Mouse (Mus musculus) T-helper 17 cell (primary cell): ENCODE measurements around the gene St3gal6.

Experiments
- in situ Hi-C, 2 experiments: fragments of 300-600 bp; cut with MboI, MseI; formaldehyde crosslinking; loops; 1 replicate in 1 of 2; 2 replicates in 1 of 2; pipeline ENCODE4 v1.15.1; 2025; ENCODE audit warnings: high pct_unique_total_duplicates in 2 of 2

The St3gal6 gene

GRCm38 (mm10) chr16:58523972-58524850 is at the start of gene St3gal6:
Gene St3gal6, minus strand, starts transcription at chr16:58524243.
- in situ Hi-C loops = loop anchor here in 1 of 2 experiments (5.0 kb wide), 1 partner anchor 52 kb away; no protein-coding TSS in a partner anchor

DNA sequence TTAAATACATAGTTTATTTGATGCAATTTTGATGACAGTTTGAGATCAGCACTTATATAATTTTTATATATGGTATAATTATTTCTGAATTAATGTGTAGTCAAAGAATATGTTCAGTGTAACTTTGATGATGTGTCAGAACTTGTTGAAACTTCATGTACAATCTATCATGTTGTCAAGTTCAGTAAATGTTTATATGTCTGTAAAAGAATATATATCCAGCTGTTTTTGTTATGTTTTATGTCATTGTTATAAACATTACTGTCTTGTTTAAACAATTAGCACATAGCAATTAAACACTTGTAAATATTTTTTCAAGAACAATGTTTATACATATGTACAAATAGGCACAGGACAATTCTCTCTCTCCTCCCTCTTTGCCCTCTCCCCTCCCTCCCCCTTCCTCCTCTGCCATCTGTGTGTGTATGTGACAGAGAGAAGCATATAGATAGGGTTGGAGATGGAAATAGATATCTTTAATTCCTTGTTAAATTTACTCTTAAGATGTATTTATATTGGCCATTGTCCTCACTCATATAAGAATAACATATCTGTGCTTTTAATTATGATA is 46.7 kb upstream of the St3gal6 start:
- in situ Hi-C loops = no loop called here

- in situ Hi-C loops = no loop called here
Observed at GRCm38 (mm10) chr16:58561196-58561595, 37.2 kb upstream of the St3gal6 start.

GRCm38 (mm10) chr16:58556067-58556830 is 32.2 kb upstream of the St3gal6 start:
- in situ Hi-C loops = no loop called here

- in situ Hi-C loops = no loop called here
Observed at GRCm38 (mm10) chr16:58554673-58555072, 30.6 kb upstream of the St3gal6 start.

DNA sequence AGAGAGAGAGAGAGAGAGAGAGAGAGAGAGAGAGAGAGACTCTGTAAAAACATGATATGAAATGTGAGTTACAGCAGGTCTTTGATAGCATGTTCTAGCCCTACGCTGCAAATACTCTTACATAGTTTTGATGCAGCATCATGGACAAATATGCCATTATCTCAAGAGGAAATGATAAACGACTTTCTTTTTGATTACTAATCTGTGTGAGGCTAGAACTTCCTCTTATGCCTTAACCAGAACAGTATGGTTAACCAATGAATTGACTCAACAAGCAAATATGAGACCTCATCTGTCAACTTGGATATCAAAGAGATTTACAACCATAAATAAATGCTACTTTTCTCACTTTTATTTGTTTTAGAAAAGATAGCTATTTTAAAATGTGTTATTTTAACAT is 24.0 kb upstream of the St3gal6 start:
- in situ Hi-C loops = loop anchor here in 1 of 2 experiments (10.0 kb wide), 2 partner anchors 857 to 897 kb away; partner anchors contain the start of gene Gabrr3

DNA sequence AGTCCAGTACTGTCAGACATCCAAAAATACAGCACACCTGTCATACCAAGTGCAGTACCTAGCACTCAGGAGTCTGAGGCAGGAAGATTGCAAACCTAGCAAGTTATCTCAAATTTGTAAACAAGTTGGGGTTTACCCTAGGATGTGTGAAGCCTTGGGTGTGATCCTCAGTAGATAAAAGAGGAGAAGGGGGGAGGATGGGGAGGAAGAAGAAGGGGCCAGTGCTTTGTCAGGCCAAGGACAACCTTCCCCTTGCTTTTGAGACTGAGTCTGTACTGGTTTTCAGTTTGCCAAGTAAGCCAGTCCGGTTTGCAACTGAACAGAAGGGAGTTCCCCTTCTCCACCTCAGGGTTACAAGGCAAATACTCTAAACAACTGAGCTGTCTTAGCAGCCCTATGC is 22.1 kb upstream of the St3gal6 start:
- in situ Hi-C loops = loop anchor here in 1 of 2 experiments (10.0 kb wide), 2 partner anchors 859 to 899 kb away; partner anchors contain the start of gene Gabrr3

- in situ Hi-C loops = no loop called here
Observed at GRCm38 (mm10) chr16:58539490-58539889, 15.4 kb upstream of the St3gal6 start.

DNA sequence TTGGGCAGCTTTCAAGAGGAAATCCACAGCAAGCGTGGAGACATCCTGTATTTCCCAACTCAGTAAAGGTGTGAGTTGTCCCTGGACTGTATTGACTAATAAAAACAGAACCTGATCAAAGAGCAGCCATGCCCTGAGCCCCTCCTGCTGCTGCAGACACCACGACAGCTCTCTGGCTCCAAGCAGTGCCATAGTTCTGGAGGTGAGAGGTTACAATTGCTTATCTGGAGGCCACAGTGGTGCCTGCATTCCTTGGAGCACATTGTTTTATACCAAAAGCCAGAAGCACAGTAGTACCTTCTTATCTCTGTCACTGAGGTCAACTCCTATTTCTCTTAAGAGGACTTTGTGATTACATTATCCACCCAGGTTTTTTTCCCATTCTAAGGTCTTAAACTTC is 15.0 kb upstream of the St3gal6 start:
- in situ Hi-C loops = no loop called here

GRCm38 (mm10) chr16:58536076-58536475 is 12.0 kb upstream of the St3gal6 start:
- in situ Hi-C loops = no loop called here

- in situ Hi-C loops = no loop called here
Observed at GRCm38 (mm10) chr16:58535236-58535635, 11.2 kb upstream of the St3gal6 start.

DNA sequence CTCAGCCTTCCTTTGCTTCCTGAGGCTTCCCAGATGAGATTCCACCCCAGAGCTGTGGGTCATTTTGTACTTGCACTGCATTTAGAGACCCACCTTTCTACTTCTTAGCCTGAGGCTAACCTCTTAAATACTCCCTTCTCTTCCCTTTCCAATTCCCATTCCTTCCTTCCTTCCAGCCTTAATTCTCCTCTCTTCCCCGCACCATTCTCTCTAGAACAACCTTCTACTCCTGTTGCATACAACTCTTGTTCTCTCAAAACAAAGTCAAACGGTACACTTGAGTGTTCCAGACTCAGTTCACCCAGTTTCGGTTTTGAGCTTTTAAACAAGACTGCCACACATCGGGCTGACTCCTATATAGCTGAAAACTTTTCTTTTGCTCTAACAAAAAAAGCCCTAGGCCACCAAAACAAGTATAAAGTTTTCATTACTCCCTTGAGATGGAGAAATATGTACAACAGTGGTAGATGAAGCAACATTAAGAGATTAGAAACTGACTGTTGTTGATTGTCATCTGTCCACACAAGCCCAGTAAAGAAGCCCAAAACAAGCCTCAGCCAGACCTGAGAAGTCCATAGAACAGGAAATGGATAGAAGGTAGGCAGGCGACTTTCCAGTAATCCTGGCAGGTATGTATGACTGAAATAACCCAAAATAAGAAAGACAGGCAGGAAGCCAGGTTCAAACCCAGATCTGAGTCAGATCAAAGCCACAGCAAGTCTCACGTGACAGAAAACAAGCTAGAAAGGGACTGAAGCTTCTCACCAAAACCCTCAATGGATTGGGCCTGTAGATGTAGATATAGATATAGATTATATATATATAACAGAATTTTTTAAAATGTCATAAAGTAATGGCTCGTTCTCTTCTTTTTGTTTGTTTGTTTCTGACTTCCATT is 10.5 kb upstream of the St3gal6 start:
- in situ Hi-C loops = no loop called here

- in situ Hi-C loops = no loop called here
Observed at GRCm38 (mm10) chr16:58533742-58534141, 9.7 kb upstream of the St3gal6 start.

DNA sequence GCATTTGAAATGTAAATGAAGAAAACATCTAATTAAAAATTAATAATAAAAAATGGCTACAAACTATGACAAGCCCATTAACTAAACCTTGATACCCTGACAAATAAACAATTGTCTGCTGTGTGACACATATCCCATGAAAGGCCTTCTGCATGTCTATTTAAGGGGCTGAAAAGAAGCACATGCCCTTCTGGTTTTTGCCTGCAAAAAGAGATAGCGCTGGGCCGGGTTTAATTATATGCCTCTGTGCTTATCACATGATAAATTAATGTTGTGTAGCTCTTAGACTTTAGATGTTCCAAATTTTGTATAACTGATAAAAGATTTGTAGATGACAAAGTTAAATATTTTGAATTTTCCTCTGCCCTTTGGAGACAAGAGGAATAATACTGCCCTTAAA is 9.2 kb upstream of the St3gal6 start:
- in situ Hi-C loops = no loop called here

DNA sequence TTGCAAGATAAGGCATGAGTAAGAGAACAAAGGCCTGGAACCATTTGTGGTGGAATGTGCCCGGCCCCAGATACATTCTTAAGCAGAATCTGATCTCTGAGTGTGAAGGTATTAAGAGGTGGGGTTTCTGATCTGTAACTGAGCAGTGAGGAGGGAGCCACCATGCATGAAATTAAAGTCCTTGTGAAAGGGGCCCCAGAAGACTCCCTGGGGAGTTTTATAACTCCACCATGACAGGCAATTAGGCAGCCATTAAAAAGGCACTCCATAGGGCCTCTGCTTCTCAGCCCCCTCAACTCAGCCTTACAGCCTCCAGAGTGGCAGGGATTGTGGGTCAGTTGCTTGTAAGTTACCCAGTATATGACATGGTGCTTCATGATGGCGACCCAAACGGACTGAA is 8.5 kb upstream of the St3gal6 start:
- in situ Hi-C loops = no loop called here

GRCm38 (mm10) chr16:58527817-58528216 is 3.8 kb upstream of the St3gal6 start:
- in situ Hi-C loops = no loop called here

DNA sequence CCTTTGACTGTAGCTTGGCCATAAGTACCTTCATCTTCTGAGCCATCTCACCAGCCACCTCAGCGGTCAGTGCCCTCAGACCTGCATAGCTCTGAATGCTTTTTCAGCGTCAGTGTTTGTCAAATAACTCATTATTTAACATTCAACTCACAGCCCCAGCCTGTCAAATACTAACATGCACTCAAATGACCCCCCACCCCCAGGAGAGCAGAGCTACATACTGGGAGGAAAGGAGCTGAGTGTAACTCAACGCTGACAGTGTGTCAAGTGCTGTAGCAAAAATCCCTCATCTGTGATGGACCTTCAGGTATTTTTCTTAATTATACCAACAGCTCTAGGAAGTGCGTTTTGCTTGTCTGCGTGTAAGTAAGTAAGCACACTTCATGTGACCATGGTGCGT is 2.7 kb upstream of the St3gal6 start:
- in situ Hi-C loops = no loop called here

DNA sequence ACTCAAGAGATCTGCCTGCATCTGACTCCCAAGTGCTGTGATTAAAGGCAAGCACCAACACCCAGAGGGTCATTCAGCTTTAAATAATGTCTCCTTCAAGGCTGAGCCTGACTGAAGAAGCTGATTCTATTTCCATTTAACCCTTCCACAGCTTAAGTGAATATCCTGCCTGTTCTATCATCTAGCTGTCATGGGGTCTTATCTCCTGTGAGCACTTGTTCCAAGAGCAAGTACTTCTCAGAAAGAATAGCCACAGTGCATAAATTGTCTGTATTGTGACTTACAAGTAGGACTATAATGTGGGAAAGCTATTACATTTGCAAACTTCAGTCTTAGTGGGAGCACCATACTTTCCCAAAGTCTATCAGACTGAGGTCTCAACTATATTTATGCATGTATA is 1.8 kb upstream of the St3gal6 start:
- in situ Hi-C loops = no loop called here

- in situ Hi-C loops = loop anchor here in 1 of 2 experiments (5.0 kb wide), 1 partner anchor 51 kb away; no protein-coding TSS in a partner anchor
Observed at GRCm38 (mm10) chr16:58523044-58523859, 791 bp downstream of the St3gal6 start.

DNA sequence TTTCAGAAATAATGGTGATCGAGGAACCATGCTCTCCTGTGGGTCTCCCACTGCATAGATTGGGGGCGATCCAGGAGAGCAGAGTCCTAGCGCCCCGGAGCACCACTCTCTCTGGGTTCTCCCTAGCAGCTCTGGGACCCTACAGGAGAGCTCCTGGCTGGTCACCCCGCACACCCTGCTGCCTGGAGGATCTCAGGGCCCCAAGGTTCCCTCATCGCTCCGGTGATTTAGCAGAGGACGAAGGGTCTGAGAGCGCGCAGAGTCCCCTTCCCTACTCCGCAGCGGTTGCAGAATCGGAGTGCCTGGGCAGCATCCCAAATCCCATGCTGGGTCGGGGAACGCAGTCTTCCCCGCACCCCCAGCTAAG is 1.4 kb downstream of the St3gal6 start:
- in situ Hi-C loops = loop anchor here in 1 of 2 experiments (5.0 kb wide), 1 partner anchor 50 kb away; no protein-coding TSS in a partner anchor
